Mouse (Mus musculus) cerebellum, postnatal 36 days (tissue): ENCODE results near the gene Por.
A peak's percentile ranks its signal among the peaks of the same experiment; 100 is the strongest.

Experiments used
- DNase-seq, 2 experiments: peaks; one replicate each; pipeline ENCODE4 v3.0.0; 2021 to 2022; ENCODE audit warnings: mixed read lengths in 2 of 2

Gene Por

DNA sequence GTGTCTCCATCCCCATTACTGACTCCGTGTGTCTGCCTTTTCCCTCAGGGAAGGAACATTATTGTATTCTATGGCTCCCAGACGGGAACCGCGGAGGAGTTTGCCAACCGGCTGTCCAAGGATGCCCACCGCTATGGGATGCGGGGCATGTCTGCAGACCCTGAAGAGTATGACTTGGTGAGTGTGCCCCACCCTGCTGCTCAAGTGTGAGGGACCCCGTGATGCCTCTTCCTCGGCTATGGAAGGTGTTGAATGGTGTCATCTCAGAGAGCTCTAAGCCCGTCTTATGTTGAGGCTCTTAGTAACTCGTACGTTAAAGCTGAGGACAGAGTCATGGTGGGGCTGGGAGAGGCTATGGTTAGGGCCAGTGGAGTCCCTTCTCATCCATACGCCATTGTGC, 59.5 kb downstream of the Por start:
- no peak for DNase-seq

DNA sequence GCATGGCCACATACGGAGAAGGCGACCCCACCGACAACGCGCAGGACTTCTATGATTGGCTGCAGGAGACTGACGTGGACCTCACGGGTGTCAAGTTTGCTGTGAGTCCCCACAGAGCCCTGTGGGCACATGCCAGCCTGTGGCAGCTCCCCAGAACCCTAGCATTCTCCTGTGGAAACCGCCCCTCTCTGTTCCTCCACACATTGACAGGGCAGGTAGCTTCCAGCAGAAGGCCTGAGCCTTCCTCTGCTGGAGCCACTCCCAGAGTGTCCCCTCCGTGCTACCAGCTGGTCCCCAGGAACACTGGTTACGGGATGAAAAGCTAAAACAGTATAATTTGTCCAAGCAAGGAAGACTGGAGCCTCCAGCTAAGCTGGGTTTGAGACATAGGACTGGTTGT, 60.4 kb downstream of the Por start:
- DNase-seq = no peak

DNA sequence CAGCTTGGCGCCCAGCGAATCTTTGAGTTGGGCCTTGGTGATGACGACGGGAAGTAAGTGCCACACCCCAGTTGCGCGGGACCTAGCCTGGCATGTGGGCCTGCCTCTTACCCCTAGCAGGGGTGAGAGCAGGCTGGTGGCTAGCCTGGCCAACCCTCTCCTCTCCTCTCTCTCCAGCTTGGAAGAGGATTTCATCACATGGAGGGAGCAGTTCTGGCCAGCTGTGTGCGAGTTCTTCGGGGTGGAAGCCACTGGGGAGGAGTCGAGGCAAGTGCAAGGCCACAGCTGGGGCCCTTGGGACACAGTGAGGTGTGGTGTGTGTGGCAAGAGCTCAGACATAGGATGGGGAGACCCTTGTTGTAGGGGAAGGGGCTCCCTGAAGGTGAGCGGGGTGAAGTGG, 61.1 kb downstream of the Por start:
- DNase-seq = no peak

DNA sequence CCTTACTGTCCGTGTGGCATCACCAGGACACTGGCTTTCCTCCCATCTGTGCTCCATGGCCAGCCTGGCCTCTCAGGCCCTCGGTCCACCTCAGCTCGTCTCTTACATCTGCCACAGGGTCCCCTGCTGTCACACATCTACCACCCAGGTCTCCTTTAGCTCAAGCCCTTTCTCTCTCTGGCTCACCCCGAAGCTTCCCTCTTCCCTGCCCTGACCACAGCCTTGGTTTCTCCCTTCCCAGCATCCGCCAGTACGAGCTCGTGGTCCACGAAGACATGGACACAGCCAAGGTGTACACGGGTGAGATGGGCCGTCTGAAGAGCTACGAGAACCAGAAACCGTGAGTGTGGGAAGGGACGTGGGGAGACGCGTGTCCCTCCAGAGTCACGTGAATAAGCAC, 61.5 kb downstream of the Por start:
- no peak for DNase-seq

DNA sequence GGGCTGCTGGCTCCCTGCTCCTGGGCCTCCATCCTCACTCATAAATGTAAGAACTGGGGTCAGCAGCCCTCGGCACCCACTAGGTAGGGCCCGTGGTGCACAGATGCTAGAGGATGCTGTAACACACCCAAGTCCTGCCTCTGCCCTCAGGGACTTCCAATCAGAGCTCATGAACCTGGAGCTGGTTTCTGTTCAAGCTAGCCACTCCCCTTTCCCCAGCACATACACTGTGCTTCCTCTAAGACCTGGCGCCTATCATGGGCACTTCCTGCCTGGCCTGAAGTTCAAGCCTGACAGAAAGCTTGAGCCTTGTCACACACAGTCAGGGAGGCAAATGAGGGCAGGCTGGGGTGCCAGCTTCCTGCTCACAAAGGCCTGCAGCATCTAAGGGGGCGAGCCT, 63.2 kb downstream of the Por start:
- no peak for DNase-seq

DNA sequence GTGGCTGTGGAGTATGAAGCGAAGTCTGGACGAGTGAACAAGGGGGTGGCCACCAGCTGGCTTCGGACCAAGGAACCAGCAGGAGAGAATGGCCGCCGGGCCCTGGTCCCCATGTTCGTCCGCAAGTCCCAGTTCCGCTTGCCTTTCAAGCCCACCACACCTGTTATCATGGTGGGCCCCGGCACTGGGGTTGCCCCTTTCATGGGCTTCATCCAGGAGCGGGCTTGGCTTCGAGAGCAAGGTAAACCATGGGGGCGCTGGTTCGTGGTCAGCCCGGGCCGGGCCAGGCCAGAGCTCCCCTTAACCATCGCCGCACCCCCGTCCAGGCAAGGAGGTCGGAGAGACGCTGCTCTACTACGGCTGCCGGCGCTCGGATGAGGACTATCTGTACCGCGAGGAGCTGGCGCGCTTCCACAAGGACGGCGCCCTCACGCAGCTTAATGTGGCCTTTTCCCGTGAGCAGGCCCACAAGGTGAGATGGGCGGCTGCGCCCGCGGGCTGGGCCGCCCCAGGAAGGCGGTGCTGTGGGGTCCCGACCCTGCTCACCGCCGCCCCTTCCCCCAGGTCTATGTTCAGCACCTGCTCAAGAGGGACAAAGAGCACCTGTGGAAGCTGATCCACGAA, 64.3 kb downstream of the Por start:
- DNase-seq = no peak

DNA sequence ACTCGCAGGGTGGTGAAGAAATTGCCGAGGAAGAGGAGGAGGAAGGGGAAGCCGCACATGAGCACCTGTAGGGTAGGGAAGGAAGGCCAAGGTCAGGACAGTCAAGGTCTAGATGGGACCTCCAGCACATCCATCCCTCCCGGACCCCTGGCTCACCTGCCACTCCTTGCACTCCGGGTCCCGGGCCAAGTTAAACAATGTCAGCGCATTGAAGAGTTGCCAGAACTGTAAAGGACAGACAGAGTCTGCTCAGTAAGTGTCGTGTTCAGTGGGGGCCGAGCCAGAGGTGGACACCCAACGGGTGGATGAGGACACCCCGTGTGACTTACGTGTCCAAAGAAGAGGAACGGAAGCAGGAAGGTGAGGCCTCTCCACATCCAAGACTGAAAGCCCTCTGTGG, 65.9 kb downstream of the Por start:
- DNase-seq = no peak

DNA sequence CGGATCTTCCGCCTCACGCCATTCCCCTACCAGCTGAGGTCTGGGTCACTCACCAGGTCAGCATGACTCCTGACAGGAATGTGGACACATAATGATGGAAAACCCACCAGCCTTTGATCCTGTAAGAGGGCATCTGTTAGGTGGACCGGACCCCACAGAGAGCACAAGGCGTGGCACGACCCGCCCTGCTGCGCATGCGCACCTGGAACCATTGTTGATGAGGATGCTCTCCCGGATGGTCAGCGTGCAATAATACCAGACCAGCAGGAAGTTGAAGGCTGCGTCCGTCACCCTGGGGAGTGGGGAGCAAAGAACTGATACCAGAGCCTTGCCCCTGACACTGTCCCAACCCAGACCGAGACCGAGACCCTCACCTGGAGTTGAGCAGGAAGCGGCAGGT, 66.7 kb downstream of the Por start:
- DNase-seq = no peak

DNA sequence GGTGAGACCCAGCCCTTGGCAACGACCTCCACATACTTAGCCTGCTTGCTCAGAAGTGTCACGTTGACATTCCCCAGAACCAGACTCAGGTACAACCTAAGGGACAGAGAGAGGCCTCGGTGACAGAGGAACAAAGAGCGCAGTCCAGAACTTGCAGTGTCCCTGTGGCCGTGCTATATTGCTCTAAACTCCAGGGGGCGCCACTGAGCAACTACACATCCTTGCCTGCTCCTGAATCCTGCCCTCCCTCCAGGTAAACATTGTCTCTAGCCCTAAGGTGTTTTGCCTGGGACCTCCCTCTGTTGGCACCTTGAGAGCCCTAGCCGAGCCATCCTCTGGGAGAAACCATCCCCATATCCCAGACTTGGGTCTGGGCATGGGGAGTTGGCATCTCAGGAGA, 67.3 kb downstream of the Por start:
- no peak for DNase-seq

DNA sequence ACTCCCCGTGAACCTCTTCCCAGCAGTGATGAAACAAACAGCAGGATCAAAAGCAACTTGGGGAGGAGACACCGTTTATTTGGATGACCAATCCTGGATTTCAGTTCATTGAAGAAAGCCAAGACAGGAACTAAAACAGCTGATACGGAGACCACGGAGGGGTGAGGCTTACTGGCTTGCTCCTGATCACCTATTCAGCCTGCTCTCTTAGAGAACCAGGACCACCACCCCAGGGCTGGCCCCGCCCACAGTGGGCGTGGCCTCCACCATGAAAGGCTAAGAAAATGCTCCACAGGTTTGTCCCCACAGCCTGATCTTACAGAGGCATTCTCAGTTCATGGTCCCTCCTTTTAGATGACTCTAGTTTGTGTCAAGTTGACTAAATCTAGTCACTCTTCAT, 68.4 kb downstream of the Por start:
- DNase-seq = no peak

DNA sequence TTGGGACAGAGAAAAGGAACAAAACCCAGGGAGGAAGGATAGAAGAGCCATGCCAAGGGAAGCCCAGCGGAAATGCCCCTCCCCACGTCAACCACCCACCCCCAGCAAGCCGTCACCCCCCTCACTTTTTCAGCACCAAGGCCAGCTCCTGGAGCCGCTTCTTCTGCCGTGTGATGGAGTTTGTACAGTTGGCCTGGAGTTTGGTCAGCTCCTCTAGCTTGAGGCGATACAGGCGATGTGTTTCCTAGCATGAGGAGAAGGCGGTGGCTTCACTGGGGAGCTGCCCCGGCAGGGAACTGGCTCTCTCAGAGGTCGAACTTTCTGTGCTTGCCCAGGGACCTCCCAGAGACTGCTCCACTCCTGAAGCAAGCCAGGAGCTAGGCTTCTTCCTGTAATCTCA, 72.3 kb downstream of the Por start:
- no peak for DNase-seq

DNA sequence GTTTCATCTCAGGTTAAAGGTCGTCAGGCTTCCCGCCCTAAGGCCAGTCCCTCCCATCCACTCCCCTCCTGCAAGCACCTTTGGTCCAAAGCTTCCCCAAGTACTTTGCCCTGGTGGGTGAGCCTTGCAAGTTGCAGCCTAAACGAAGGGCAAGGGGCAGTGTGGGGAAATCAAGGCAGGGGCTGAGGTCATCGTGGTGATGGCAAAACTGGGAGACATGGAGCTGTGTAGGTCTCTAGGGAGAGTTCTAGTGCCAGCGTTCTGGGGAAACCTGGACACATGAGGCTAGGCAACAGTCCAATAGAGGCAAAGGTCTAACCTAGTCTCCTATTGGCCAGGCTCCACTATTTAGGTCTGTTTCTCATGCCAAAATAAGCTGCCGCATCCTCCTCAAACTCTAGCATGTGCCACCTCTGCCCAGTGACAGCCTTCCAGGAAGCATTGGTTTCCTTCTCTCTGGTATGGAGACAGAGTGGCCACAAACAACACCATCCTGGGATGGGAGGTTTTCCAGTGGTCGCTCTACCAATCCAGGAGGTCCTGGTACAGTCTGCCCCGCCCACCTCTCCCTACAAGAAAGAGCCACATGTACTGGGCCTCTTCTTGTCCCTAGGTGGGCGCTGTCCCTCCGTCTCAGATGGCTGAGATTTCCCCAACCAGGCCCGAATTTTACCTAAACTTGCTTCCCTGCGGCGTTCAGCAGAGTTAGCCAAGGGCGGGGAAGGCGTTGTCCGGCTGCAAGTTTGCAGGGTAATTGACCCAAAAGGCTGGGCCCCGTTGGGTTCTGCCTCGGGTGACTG, 73.3 kb downstream of the Por start:
- DNase-seq = no peak

DNA sequence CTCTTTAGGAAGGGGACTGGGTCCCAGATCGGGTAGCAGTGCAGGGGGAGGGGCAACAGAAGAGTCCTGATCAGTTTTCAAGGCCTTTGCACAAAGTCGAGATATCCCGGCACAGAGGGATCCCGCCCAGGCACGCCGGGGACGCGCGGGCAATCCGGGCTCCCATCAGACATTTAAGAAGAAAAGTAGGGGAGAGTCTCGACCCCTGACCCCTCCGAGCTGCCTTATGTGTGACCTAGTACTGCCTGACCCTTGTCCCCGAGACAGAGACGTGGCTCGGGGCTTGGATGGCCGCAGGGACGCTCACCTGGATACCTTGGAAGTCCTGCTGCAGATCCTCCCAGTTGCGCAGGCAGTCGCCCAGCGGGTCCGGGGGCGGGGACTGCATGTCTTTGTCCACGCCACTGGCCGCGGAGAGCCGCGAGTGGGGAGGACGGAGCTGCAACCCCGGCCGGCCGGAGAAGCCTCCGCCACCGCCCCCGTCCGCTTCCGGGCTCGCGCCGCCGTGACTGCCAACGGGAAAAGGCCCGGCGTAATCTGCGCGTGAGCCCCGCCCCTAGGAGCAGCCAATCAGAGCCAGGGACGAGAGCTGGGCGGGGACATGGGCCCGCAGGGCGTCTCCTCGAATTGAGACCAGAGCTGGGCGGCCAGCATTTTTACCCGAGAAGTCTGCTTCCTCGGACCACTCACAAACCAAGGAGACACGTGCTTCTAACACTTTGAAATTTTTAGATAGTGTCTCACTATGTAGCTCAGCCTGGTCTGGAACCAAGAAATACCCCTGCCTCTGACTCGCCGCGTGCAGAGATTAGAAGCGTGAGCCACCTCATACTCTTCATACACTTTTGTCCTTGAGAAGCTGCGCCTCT, 74.1 kb downstream of the Por start, which contains the start of gene Tmem120a:
Tmem120a (minus strand) TSS at position 708 of the 869 bp plus-strand sequence.
- DNase-seq = peak; percentile 90 to 93

DNA sequence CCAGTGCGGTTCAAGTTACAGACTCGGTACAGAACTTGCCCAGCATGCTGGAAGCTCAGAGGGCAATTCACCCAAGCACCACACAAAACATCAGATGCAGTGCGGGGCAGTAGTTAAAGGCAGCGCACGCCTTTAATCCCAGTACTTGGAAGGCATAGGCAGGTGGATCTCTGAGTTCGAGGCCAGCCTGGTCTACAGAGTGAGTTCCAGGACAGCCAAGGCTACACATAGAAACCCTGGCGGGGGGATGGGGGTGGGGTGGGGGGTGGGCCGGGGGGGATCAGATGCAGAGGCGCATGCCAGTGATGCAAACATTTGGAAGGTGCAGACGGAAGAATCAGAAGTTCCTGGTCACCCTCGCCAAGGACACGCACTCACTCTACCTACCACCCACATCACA, 74.9 kb downstream of the Por start:
- DNase-seq = no peak

DNA sequence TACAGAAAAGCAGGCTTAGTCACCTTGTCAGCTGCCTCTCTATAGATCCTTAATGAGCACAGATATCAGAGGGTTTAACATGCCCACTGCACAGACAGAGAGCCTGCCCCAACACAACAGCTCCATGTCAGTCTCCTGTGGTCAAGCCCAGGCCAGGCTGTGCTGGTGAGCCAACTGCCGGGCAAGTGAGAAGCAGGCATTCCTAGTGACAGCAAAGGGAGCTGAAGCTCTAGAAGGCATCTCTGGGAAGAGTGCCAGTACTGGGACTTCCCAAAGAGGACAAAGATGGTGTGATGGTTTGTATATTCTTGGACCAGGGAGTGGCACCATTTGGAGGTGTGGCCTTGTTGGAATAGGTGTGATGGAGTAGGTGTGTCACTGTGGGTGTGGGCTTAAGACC, 81.2 kb downstream of the Por start:
- no peak for DNase-seq

DNA sequence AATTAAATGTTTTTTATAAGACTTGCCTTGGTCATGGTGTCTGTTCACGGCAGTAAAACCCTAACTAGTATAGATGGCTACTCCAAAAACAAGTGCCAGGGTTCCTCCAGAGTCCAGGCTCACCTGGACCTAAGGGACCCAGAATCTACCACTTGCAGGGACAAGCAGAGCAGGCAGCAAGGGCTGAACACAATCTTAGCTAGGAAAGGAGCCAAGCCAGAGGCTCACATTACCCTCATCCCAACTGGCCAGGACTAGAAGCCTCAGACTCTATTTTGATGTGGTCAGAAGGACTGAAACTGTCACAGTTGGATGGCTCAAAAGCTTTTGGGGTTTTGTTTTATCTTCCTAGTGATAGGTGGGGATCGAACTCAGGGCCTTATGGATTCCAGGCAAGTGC, 81.8 kb downstream of the Por start:
- no peak for DNase-seq

DNA sequence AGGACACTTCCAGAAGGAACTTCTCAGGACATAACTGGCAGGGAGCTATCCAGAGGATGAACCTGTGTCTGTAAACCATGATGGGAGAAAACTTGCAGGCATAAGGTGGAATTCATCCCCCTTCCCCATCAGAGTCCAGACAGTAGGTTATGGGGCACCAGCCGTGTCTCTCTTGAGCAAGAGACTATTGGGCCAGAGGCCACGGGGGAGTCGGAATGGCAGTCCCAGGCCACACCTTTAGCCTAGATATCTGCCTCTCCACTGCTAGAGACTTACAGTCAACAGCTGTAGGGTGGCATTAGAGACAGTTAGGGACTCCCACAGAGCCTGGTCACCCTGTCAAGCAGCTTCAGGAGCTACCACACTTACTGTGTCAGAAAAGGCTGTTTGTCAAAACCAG, 92.0 kb downstream of the Por start:
- no peak for DNase-seq

DNA sequence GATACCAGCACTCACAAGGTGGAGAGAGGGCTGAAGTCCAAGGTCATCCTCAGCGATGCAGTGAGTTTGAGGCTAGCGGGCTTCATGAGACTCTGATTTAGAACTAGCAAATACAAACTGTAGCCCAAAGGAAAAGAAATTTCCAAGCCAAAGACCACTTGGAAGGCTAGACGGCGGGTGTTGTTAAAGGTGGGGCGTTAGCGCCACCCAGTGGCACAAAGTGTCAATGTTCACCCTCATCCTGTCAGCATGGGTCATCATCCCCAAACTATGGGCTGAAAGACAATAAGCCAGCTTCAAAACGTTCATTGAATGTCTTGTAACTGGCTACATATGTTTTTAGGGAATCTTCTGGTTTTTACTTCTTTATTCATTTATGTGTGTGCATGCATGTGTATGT, 93.7 kb downstream of the Por start:
- DNase-seq = peak; percentile 73 to 80

DNA sequence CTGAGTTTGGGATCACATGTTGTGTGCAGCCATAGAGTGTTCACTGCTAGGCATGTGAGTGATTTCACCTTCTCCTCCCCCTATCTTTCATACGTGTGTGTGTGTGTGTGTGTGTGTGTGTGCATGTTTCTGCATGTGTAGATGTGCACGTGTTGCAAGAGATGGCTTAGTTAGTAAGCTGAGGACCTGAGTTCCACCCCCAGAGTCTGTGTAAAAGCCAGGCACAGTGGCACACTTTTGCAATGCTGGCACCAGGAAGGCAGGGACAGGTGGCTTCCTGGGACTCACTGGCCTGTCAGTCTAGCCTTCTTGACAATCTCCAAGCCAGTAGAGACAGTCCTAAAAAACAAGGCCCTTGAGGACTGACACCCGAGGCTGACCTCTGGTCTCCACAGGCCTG, 95.1 kb downstream of the Por start:
- DNase-seq = no peak

DNA sequence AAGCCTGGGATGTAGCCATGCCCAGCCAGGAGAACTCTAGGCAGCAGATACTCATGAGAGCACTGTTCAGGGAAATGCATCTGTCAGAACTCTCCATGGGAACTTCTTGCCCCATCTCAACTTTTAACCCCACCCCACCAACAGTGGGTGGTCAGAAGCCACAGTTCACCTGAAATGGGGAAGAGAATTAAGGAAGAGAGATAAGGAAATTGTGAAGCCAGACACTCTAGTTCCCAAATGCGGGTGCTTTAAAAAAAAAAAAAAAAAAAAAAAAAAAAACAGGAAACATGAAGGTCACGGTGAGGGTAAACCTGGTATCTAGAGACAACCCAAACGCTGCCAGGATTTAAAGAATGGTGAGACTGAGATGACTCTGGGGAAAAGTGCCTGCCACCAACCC, 102.7 kb downstream of the Por start:
- DNase-seq = no peak

DNA sequence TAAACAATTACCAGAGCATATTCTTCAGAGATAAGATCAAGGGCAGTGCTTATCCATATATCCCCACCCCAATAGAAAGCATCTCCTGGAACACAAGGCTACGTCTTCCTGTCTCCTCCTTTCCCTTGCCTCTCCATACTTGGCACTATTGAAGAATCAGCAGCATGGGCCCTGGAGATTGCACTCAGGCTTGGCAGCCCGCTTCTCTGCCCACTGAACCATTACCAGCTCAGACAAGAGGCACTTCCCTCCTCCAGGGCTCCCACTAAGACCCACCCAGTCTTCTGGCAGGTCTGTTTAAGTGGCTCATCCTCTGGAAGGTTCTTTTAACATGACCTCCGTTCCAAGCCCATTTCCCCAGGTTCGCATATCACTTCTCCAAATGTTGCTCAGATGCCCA, 106.7 kb downstream of the Por start:
- DNase-seq = no peak

DNA sequence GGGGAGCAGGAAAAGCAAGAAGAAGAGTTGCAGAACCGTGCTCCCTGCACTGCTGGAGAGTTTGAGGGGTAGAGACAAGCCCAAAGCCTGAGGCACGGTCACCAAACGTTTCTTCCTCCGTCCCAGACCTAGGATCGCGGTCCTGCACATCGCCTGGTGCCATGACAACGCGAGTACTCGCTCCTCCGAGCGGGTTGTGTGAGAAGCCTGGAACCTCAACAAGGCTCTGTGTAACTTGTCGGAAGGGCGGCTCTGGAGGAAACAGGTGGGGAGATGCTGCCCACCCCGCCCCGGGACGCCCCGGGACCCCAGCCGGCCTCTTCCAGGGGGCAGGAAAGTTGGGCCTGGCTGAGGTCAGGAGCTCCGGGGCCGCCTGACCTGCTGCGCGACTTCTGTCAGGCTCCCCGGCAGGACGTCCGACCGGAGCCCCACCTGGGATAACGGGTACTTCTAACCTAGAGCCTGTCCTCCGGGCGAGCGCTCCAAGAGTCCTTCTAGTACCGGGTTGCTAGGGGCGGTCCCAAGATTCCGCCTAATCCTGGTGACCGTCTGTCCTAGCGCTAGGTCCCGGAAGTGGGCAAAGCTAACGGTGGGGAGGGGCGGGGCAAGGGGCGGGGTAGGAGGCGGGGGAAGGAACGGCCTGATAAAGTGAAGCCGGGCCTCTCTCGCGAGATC, 108.1 kb downstream of the Por start, which contains the start of gene Styxl1:
Styxl1 (minus strand) TSS at position 590 of the 675 bp plus-strand sequence.
- no peak for DNase-seq
